Mouse (Mus musculus) megakaryocyte, embryonic 14.5 days (primary cell): ENCODE data around the gene Tmem245.

Experiments
- FLI1 ChIP-seq: IDR thresholded peaks from 2 replicates; pipeline ENCODE4 v1.6.1; 2012; ENCODE audit warnings: low read length, inconsistent platforms, mixed read lengths
- GATA1 ChIP-seq: IDR thresholded peaks from 3 replicates; pipeline ENCODE4 v1.6.1; 2012; ENCODE audit warnings: mixed read lengths, low read length, inconsistent platforms, borderline replicate concordance

GRCm38 (mm10) chr4:56892501-56893115, 54.6 kb downstream of the Tmem245 start:
- TF ChIP-seq GATA1: no peak
- no peak for TF ChIP-seq FLI1
